Mouse (Mus musculus) cerebellum, adult 8-10 months (tissue): ENCODE results near the gene Abca1.

Experiments
- DNase-seq: peaks from one replicate; pipeline ENCODE4 v3.0.0; 2022

The Abca1 gene

GRCm38 (mm10) chr4:53120038-53120685 lies 39.5 kb downstream of the Abca1 start:
- DNase-seq, result no peak

GRCm38 (mm10) chr4:53118643-53119042 lies 41.1 kb downstream of the Abca1 start:
- no peak for DNase-seq

- no peak for DNase-seq
These were observed 42.1 kb downstream of the Abca1 start for GRCm38 (mm10) chr4:53117610-53118009.

GRCm38 (mm10) chr4:53117076-53117475 lies 42.6 kb downstream of the Abca1 start:
- DNase-seq, result no peak

GRCm38 (mm10) chr4:53115866-53116265 lies 43.8 kb downstream of the Abca1 start:
- no peak for DNase-seq

- DNase-seq, result no peak
These were observed 44.3 kb downstream of the Abca1 start for GRCm38 (mm10) chr4:53115410-53115809.

GRCm38 (mm10) chr4:53111919-53112355 lies 47.8 kb downstream of the Abca1 start:
- no peak for DNase-seq

- peak; percentile 33 for DNase-seq
These were observed 49.3 kb downstream of the Abca1 start for GRCm38 (mm10) chr4:53110356-53110755.

- DNase-seq, result no peak
These were observed 50.2 kb downstream of the Abca1 start for GRCm38 (mm10) chr4:53109381-53109928.

GRCm38 (mm10) chr4:53108194-53108593 lies 51.5 kb downstream of the Abca1 start:
- DNase-seq, result no peak

GRCm38 (mm10) chr4:53106732-53107131 lies 53.0 kb downstream of the Abca1 start:
- no peak for DNase-seq

GRCm38 (mm10) chr4:53106071-53106470 lies 53.6 kb downstream of the Abca1 start:
- no peak for DNase-seq

- no peak for DNase-seq
These were observed 55.1 kb downstream of the Abca1 start for GRCm38 (mm10) chr4:53104634-53105033.

GRCm38 (mm10) chr4:53102529-53102928 lies 57.2 kb downstream of the Abca1 start:
- DNase-seq, result no peak

GRCm38 (mm10) chr4:53101306-53101705 lies 58.4 kb downstream of the Abca1 start:
- no peak for DNase-seq

- DNase-seq, result no peak
These were observed 59.2 kb downstream of the Abca1 start for GRCm38 (mm10) chr4:53100492-53100891.

- no peak for DNase-seq
These were observed 64.8 kb downstream of the Abca1 start for GRCm38 (mm10) chr4:53094850-53095249.

- DNase-seq, result no peak
These were observed 65.4 kb downstream of the Abca1 start for GRCm38 (mm10) chr4:53094331-53094730.

- DNase-seq, result no peak
These were observed 66.1 kb downstream of the Abca1 start for GRCm38 (mm10) chr4:53093615-53094014.

GRCm38 (mm10) chr4:53089641-53090040 lies 70.1 kb downstream of the Abca1 start:
- no peak for DNase-seq

- DNase-seq, result no peak
These were observed 70.7 kb downstream of the Abca1 start for GRCm38 (mm10) chr4:53088999-53089398.

GRCm38 (mm10) chr4:53086636-53087035 lies 73.1 kb downstream of the Abca1 start:
- DNase-seq, result no peak

GRCm38 (mm10) chr4:53085634-53086033 lies 74.1 kb downstream of the Abca1 start:
- no peak for DNase-seq

GRCm38 (mm10) chr4:53083071-53083470 lies 76.6 kb downstream of the Abca1 start:
- DNase-seq, result no peak

- no peak for DNase-seq
These were observed 77.2 kb downstream of the Abca1 start for GRCm38 (mm10) chr4:53082451-53082850.
